Mouse (Mus musculus): Measurements from ENCODE around the gene Fam57b.

Gene Fam57b

GRCm38 (mm10) chr7:126870520-126870891 lies 73.0 kb downstream of the Fam57b start:
- no peak for DNase-seq (ENCODE audit: low spot score in 2 of 2)

DNA sequence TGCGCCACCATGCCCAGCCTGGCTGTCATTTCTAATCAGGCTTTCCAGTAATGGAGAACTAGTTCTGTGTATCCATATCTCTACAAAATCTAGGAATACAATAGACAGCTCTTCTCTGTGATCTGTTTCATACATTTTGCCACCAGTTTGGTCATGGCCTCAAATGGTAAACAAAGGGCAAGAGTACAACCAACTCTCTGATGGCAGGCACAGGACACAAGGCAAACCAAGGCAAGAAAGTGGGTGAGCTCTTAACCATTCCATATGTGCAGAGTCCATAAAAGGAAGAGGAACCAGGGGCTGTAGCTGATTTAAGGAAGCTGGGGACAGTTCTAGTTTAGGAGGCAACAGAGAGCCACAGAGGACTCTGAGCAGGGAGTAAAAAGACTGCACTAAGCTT lies 79.8 kb downstream of the Fam57b start:
- DNase-seq (ENCODE audit: low spot score in 2 of 2): no peak
